Mouse (Mus musculus): ENCODE measurements around the gene Zdhhc1. TPM values are rescaled to one million over a fixed set of nuclear protein-coding genes. Genes with fewer than 3 reads are reported as not detected.

Zdhhc1 gene
- total RNA-seq, 1 experiment from 2014 or later, result 0.48 TPM

GRCm38 (mm10) chr8:105469041-105469695, 27.5 kb downstream of the Zdhhc1 start:
- ATAC-seq (replicated peaks; ENCODE audit: insufficient number of reproducible peaks, low FRiP score, low TSS enrichment, poor library complexity, severe bottlenecking), result peak; percentile 61

DNA sequence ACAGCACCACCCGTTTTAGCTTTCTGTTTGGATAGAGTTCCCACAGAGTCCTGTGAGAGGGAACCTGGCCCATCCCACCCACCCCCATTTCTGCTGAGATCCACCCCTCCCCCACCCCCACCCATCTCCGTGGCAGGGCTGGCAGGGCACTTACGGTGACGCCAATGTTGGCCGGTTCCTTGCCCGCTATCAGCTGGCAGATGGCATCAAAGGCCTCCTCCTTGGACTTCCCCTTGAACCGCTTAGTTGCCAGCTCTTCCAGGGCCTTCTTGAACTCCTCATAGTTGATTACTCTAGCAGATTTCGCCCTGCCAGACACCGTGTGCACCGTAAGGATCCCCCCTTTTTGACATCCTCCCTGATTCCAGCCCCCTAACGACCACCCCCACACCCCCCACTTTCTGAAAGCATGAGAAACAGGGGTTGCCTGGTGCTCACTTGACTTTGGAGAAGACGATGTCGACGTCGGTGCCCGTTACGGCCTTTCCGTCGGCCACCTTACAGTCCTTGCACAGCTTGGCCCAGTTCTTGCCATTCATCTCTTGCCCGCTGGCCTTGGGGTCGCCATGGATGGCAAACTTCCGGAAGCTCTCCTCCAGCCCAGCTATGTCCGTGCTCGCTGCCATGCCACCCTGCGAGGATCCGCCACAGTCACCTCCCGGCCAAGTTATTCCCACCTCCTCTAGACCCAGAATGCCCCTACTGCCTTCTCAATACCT, 28.5 kb downstream of the Zdhhc1 start:
- ATAC-seq (replicated peaks; ENCODE audit: insufficient number of reproducible peaks, low FRiP score, low TSS enrichment, poor library complexity, severe bottlenecking), result no peak

DNA sequence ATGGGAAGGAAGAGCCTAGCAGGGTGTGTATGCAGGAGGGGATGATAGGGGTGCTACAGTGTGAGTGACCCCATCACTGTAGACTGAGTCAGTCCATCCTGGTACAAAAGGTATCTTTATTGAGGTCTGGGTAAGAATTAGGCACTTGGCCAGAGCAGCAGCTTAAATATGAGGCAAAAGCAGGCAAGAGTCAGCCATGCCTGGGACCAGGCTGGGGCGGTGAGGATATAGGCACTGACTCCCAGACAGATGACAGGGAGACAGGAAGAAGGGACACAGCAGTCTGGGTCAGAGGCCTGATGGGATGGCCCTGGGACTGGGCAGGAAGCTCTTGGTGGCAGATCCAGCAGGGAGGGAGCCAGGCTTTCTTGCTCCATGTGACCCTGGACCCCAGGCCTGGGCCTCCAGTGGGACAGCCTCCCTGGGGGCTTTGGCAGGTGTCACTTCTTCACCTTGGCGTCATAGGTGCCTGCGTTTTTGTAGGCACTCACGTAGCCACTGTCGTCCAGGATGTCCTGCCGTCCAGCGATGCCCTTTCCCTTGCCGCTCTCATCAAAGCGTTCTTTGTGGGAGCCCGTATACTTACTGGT, 29.2 kb downstream of the Zdhhc1 start:
- no peak for ATAC-seq (replicated peaks; ENCODE audit: insufficient number of reproducible peaks, low FRiP score, low TSS enrichment, poor library complexity, severe bottlenecking)

DNA sequence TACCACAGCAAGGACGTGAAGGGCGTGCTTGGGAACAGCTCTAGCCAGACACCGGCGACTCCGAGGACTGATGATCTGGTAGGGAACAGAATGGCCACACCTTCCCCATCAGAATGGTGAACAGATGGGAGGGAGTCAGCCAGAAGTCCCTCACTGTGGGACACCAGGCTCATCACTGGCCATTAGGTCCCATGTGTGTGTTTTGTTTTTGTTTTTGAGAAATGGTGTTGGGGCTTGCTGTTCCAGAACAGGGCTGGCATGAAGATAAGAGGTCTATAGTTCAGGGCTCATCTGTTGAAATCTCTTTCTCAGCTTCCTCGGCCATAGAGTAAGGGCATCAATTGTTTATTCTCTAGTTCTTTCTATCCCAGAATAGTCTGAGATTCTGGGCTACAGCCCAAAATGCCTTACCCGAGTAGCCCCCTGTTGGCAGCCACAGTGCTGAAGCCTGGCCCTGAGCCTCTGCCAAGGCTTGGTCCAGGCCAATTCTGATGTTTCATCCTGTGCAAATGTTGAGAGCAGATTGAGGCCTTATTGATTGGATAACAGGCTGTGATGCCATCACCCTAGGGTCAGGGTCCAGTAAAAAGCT, 29.9 kb downstream of the Zdhhc1 start:
- no peak for ATAC-seq (replicated peaks; ENCODE audit: insufficient number of reproducible peaks, low FRiP score, low TSS enrichment, poor library complexity, severe bottlenecking)

GRCm38 (mm10) chr8:105466246-105466645, 30.5 kb downstream of the Zdhhc1 start:
- ATAC-seq (replicated peaks; ENCODE audit: insufficient number of reproducible peaks, low FRiP score, low TSS enrichment, poor library complexity, severe bottlenecking), result no peak

- no peak for ATAC-seq (replicated peaks; ENCODE audit: insufficient number of reproducible peaks, low FRiP score, low TSS enrichment, poor library complexity, severe bottlenecking)
Observed at GRCm38 (mm10) chr8:105464595-105464994, 32.1 kb downstream of the Zdhhc1 start.

- no peak for ATAC-seq (replicated peaks; ENCODE audit: insufficient number of reproducible peaks, low FRiP score, low TSS enrichment, poor library complexity, severe bottlenecking)
Observed at GRCm38 (mm10) chr8:105461085-105461803, 35.5 kb downstream of the Zdhhc1 start.

GRCm38 (mm10) chr8:105455218-105455617, 41.5 kb downstream of the Zdhhc1 start:
- ATAC-seq (replicated peaks; ENCODE audit: insufficient number of reproducible peaks, low FRiP score, low TSS enrichment, poor library complexity, severe bottlenecking), result peak; percentile 95

DNA sequence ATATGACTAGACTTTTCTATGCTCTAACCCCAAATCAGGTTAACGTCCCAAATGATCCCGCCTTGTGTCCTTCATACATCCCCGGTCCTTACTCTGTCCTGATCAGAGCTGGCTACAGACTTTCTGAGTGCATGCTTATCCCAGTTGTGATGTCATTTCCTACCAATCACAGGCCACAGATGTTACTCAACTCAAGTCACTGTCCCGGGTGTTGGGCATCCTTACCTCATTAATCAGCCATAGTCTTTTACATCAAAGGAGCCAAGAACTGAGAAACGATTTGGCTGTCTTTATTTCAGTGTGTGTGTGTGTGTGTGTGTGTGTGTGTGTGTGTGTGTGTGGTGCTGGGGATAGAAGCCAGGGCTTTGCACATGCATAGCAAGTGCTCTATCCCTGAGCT, 42.6 kb downstream of the Zdhhc1 start:
- no peak for ATAC-seq (replicated peaks; ENCODE audit: insufficient number of reproducible peaks, low FRiP score, low TSS enrichment, poor library complexity, severe bottlenecking)

DNA sequence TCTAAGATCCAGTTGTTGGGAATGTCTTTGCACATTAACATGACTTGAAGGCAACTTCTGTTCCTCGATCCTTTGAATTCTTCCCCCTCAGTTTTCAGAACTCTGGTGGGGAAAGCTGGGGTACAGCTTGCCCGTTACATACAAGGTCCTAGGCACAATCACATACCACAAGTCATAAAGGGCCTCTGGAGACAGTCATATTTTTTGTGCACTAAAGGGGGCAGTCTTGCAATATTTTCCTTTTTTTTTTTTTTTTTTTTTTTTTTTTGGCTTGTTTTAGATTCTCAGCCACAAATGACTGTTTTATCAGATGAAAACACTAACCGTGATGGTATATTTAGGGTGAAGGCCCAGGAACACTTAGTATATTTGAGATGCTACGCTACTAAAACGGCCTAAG, 43.4 kb downstream of the Zdhhc1 start:
- 0 out of 2 replicates have a peak, but pooled peaks have one; percentile 57 for ATAC-seq (replicated peaks; ENCODE audit: insufficient number of reproducible peaks, low FRiP score, low TSS enrichment, poor library complexity, severe bottlenecking)

DNA sequence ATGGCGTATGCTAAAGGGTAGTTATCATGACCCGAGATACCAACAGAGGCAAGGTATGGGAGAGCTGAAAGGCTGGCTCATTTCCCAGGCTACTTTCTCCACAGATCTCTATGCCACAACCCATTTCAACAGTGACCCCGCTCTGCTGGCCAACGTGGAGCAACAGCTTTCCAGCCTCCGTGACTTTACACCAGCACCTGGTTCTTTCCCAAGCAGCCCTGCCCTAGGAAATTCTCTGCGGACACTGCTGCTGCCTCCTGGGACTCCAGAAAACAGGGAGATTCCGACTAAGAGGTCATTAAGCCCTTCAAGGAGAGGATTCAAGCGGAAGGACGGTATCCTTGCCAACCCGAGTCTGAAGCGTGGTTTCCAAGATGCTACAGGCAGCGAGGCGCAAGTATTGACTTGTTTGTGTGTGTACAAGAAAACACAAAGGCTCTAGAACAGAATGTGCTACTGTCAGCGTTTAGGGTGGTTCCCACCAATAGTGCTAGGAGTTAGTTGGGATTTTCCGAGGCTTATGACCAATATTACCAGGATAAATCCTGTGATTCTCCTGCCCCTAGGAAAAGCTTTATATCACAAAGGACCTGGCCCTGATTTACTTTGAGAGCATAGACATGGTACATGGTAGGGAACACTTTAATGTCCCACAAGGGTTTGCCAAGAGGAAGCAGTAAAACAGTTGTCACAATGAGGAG, 44.6 kb downstream of the Zdhhc1 start:
- no peak for ATAC-seq (replicated peaks; ENCODE audit: insufficient number of reproducible peaks, low FRiP score, low TSS enrichment, poor library complexity, severe bottlenecking)

- no peak for ATAC-seq (replicated peaks; ENCODE audit: insufficient number of reproducible peaks, low FRiP score, low TSS enrichment, poor library complexity, severe bottlenecking)
Observed at GRCm38 (mm10) chr8:105450977-105451376, 45.7 kb downstream of the Zdhhc1 start.

DNA sequence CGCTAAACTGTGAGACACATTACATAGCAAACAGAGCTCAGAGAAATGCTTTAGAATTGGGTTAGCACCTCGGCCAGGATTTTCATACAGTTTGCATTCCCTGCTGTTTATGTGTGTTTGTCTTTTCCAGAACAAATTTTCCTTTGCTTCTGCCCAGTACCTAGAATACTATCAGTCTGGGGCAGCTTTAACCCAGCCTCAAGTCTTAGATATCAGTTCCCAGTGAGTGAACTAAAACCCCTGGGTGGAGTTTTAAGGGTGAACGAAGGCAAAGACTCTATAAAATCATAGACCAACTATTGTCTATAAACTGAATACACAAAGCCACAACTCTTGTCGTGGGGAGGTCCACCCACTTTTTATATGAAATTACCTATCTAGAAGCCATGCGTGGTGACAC, 48.1 kb downstream of the Zdhhc1 start:
- ATAC-seq (replicated peaks; ENCODE audit: insufficient number of reproducible peaks, low FRiP score, low TSS enrichment, poor library complexity, severe bottlenecking), result no peak

DNA sequence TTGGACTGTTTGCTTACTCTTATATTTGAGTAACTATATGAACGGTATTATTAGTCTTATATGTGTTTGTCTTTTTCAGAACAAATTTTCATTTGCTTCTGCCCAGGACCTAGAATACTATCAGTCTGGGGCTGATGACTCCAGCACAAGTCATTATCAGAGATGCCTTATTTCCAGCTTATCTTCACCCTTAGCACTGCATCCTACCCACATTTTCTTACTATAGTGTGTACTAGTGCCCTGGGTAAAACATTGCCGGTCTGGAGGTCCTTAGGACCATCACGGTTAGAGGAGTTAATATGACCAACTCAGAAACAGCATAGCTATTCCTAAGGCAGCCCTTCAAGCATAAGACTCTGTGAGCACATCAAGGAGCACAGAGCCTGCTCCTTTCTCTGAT, 48.5 kb downstream of the Zdhhc1 start:
- ATAC-seq (replicated peaks; ENCODE audit: insufficient number of reproducible peaks, low FRiP score, low TSS enrichment, poor library complexity, severe bottlenecking), result no peak

DNA sequence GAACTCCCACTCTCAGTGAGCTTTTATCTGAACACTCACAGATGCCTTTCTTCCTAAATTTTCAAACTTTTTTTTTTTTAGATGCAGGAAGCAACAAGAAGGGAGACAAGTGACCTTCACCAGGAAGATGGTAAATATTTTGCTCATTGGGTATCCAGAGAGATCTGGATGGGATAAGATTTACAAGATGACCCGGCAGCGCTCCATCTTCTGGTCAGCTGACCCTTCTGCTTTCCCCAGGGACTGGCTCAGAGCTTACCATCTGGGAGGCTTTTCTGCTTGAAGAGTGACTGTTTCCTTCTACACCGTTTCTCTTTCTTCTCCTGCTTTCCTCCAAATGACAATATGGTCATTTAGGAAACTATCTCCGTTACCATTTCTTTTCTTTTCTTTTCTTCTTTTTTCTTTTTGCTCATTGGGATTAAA, 50.6 kb downstream of the Zdhhc1 start:
- no peak for ATAC-seq (replicated peaks; ENCODE audit: insufficient number of reproducible peaks, low FRiP score, low TSS enrichment, poor library complexity, severe bottlenecking)

DNA sequence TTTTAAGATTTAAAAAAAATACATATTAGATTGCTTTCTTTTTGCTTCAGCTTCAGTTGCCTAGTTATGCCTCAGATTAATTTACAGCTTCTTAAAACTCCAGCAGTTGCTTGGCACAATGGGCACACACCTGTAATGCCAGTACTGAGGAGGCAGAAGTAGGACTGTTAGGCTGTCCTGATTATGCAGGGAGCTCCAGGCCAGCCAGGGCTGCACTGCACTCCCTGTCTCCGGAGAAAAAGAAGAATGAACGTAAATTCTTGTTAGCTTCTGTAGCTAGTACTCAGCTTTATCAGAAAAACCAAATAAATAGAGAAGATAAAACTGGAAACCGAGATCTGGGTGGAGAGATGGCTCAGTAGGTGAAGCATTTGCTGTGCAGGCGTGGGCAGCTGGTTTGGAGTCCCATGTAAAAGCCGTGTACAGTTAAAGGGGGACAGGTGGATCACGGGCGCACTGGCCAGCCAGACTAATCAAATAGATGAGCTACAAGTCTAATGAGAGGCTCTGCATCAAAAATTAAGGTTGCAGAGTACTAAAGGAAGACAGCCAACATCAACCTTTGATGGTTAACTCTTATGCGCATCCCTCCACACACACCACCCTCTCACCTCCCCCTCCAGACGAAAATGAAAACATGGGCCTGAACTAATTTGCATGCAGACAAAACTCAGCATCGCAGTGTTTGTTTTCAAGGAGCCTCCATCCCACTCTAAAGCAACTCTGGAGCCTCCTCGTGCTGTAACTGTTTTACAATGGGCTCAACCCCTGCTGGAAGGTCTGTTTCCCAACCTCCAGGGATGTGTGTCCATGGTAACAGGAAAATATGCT, 51.2 kb downstream of the Zdhhc1 start:
- no peak for ATAC-seq (replicated peaks; ENCODE audit: insufficient number of reproducible peaks, low FRiP score, low TSS enrichment, poor library complexity, severe bottlenecking)

DNA sequence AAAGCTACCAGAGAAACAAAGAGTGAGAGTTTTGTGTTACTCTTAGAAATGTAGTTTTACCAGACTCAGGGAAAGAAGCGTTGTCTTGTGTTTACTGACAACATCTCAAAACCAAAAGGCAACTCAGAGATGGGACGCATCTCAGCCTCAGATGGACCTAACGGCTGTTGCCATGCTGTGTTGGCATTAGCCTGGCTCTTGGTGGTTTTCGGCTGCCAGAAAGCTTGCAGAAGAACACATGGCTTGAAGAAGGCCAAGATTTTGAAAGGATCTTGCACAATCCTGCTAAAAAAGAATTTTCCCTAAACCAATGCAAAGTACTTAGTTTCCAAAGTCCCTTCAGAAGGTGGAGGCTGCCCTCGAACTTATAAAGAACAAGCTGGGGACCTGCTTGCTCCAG, 54.0 kb downstream of the Zdhhc1 start:
- no peak for ATAC-seq (replicated peaks; ENCODE audit: insufficient number of reproducible peaks, low FRiP score, low TSS enrichment, poor library complexity, severe bottlenecking)

- ATAC-seq (replicated peaks; ENCODE audit: insufficient number of reproducible peaks, low FRiP score, low TSS enrichment, poor library complexity, severe bottlenecking), result peak; percentile 66
Observed at GRCm38 (mm10) chr8:105441433-105441832, 55.3 kb downstream of the Zdhhc1 start.

Data from monocyte, adult 5-6 weeks (primary cell).